Mouse (Mus musculus) thymus, adult 2 months (tissue): Measurements from ENCODE around the gene Ccl27b.
"Not testable (repeated sequence)": the region's sequence is repeated elsewhere in the genome, so short reads cannot be mapped to it uniquely, and the experiment has no call there.

Experiments used
- CTCF ChIP-seq: fragments of 200-500 bp; IDR thresholded peaks from 2 replicates; pipeline ENCODE4 v1.5.1; 2012; ENCODE audit warnings: mild to moderate bottlenecking, control low read depth, low read length, moderate library complexity, borderline replicate concordance; ENCODE audit not compliant: control insufficient read depth, poor library complexity, insufficient read depth; ENCODE audit errors: extremely low read depth
- POLR2A ChIP-seq: fragments of 200-500 bp; IDR thresholded peaks from 2 replicates; pipeline ENCODE4 v1.6.1; 2012; ENCODE audit warnings: mild to moderate bottlenecking, low read length, control low read depth, moderate library complexity; ENCODE audit not compliant: control insufficient read depth, poor library complexity, insufficient read depth; ENCODE audit errors: extremely low read depth

DNA sequence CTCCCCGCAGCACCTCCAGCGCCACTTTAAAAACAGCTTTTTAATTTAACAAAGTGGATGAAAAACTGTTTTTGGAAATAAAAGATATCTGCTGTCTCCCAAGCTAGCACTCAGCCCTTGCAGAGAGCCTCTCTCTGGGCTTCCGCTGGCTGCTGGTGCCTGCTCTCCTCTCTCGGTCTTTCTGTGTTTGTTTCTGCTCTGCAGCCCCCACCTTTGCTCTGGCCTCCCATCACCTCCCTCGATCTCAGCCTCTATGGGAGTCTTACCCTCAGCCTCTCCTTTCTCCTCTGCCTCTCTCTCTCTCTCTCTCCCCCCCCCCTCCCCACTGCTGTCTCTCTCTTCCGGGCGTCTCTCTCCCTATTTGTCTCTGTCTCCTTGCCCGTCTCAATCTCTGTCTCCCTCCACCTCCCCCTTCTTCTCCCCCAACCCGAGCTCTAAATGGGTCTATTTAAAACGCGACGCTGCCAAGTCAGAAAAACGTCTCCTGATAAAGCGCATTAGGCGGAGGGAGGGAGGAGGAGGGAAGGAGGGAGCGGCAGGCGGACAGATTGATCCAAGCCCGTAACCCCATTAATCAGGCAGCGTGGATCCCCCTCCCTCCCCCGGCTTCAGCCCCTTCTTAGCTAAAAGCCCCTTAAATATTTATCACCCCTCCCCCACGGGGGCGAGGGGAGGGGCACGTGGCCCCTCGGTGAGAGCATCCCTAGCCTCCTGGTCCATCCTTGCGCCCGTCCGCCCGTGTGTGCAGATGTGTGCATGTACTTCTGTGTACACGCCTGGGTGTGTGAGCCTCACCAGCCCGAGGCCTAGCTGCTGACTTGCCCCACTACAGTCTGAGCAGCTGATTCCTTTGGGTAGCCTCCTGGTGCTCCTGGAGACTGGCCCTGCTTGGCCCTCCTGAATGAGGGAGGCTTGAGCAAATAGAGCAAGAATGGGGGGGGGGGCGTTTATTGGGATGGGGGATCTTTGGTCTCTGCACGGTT is 25.6 kb downstream of the Ccl27b start:
- TF ChIP-seq CTCF, POLR2A: not testable (repeated sequence)
